Mouse (Mus musculus) stomach, adult 2 months (tissue): ENCODE measurements around the gene Paics. TPM values are rescaled to one million over a fixed set of nuclear protein-coding genes. Genes with fewer than 3 reads are reported as not detected.

Source experiments
- polyA plus RNA-seq: library from polyadenylated mRNA; depleted of rRNA; stranded (reverse); fragments of >200 nt; gene quantifications from 2 replicates; pipeline ENCODE4 v1.2.3, GENCODE M21; 2012; rRNA removed

Paics gene
- polyA plus RNA-seq: 14.8 and 16.9 TPM in 2 replicates

GRCm38 (mm10) chr5:76951106-76952027 is at the start of gene Paics, which contains the start of gene Ppat:
Paics (plus strand) TSS chr5:76951307.
Ppat (minus strand) TSS chr5:76951578.

GRCm38 (mm10) chr5:76905405-76906154 is 45.5 kb upstream of the Paics start, which contains the start of gene Aasdh:
Aasdh (minus strand) TSS chr5:76905514.

GRCm38 (mm10) chr5:76974554-76975285 is 23.6 kb downstream of the Paics start, which contains the start of gene Srp72:
Srp72 (plus strand) TSS chr5:76974683.

GRCm38 (mm10) chr5:77004051-77004821 is 53.1 kb downstream of the Paics start, which contains the start of gene Arl9:
Arl9 (plus strand) TSS chr5:77004055.

GRCm38 (mm10) chr5:77015544-77016482 is 64.7 kb downstream of the Paics start, which contains the start of gene Thegl:
Thegl (plus strand) TSS chr5:77016023.

Other genes with a start within 250 kb of the Paics start
- 0.92 and 2.8 TPM in 2 replicates for gene Aasdh, start 45.8 kb upstream of the Paics start, polyA plus RNA-seq
- 0.87 and 1.2 TPM in 2 replicates for gene Ppat, start 271 bp downstream of the Paics start, polyA plus RNA-seq
- 1.5 and 3.5 TPM in 2 replicates for gene Srp72, start 23.4 kb downstream of the Paics start, polyA plus RNA-seq
- not detected in 2 replicates for gene Arl9, start 52.7 kb downstream of the Paics start, polyA plus RNA-seq
- not detected in 2 replicates for gene Thegl, start 64.7 kb downstream of the Paics start, polyA plus RNA-seq
- 33.8 and 76.6 TPM in 2 replicates for gene Hopx, start 163.8 kb downstream of the Paics start, polyA plus RNA-seq